Mouse (Mus musculus) CD4-positive helper T cell, adult 2 months (primary cell): ENCODE measurements around the gene Prr22.

Source experiments
- DNase-seq: peaks from one replicate; pipeline ENCODE4 v3.0.0-alpha.2; 2012; ENCODE audit warnings: low read depth, missing footprints, low spot score

Gene Prr22

DNA sequence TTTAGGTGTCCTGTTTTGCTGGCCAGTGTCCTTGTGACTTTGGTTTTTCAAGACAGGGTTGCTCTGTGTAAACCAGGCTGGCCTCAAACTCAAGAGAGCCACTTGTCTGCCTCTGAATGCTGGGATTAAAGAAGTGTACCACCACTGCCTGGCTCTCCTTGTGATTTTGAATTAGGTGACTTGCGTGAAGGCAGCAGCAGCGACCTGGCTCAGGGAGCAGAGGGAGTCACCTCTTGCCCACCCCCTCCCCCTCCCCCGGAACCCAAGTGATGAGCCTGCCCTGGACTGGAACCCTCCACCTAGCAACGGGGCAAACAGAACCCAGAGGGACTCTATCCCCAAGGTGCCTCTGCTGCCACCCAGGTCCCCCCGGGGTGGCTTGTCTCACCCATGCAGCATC, at the start of gene Prr22:
TSS of gene Prr22 (plus strand) at position 301 of the 400 bp plus-strand sequence.
- no peak for DNase-seq

DNA sequence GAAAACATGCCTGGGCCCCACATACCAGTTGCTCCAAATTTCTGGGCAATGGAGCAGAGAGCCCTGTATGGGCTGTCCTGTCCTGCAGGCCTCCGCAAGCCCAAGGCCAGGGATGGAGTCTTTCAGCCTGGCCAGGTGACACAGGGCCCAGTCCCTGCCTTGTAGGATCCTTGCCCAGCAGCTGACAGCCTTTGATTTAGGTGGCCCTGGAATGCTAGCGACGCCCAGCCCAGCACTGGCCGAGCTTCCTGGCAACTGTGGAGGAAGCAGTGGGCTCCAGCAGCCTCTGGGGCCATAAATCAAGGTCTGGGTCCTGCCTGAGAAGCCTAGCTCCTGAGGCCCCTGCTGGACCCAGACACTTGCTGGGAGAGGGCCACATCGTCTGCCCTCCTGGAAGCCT, 47.6 kb upstream of the Prr22 start:
- no peak for DNase-seq

- DNase-seq: no peak
Observed at GRCm38 (mm10) chr17:56723419-56724161, 46.5 kb upstream of the Prr22 start.

DNA sequence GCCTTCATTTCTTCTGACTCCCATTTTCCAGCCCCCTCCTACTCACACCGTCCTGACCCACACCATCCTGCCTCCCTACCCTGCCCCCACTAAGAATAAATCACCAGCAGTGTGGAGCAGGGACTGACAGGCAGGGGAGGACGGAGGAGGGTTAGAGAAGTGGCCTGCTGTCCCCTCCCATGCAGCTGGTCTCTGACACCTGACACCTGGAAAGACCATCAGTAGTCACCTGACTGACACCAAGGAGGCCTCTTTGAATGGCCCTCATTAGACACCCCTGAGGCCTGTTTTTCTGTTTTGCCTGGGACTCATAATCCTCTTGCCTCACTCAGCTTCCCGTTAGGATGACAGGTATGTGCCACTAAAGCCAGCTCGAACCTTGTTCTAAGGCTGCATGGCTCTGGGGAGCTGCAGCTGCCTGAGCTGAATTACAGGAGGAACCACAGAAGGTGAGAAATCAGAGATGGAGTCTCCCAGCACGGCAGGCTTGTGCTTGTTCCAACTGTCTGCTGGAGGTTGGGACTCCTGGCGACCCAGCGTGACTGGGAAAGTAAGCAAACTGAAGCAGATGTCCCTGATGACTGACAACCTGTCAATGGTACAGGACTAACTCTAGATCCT, 42.9 kb upstream of the Prr22 start:
- no peak for DNase-seq

GRCm38 (mm10) chr17:56727659-56728058, 42.4 kb upstream of the Prr22 start:
- no peak for DNase-seq

DNA sequence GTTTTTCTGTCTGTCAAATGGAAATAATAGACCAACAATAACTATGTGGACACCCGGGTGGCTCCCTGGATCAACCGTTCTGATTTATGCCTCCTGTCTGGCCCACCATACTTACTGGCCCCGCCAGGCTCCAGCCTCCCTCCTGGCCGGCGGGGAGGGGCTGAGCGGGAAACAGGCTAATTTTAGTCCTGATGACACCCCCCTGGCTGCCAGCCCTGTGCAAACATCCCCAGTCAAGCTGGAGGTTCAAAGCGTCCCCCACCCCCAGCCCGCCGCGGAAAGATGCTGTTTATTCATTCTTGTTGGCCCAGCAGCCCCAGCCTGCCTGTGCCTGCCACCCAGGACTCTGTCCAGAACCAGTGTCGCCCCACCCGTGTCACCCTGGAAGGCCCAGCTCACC, 41.9 kb upstream of the Prr22 start:
- DNase-seq: no peak

DNA sequence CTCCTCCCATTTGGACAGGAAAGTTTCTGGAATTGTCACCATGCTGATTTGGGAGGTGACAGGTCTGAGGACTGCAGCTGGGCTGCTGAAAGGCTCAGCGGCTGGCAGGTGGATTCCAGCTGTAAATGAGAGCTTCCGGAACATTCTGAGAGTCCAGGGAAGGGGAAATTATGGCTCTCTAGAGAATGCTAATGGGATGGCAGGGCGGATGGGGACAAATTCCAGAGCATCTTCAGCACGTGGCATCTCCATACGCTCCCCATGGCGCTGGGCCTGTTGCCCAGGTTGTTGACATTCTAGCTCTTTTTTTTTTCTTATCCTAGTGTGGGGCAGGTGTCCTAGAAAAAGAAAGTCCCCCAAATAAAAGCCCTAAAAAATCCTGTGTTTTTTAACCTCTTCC, 40.9 kb upstream of the Prr22 start:
- no peak for DNase-seq

DNA sequence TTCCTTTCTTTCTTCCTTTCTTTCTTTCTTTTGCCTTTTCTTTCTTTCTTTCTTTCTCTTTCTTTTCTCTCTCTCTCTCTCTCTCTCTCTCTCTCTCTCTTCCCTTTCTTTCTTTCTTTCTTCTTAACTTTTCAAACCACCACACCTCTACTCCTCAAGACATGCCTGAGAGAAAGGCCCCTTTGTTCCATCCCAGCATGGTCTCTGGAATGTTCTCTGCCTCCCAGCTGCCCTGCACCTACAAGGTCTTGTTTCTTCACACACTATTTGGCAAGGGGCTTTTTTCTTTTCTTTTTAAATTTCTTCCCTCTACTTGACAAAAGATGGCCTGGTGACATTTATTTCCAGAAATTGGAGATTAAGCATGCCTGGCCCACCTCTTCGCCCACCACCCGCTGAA, 40.4 kb upstream of the Prr22 start:
- DNase-seq: no peak

DNA sequence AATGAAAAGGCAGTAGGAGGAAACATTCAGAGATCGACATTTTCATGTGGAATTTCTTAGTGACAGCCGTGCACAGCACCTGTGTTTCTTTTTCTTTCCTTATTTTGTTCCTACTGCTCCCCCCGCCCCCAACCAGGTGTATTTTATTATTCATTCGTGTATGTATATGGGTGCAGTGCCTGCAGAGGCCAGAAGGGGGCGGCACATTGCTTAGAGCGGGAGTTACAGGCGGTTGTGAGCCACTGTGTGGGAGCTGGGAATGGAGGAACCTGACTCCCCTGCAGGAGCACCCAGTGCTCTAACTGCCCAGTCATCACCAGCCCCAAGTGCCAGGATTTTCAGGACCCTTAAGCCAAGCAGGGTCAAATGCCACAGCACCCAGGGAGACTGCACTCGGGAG, 33.5 kb upstream of the Prr22 start:
- no peak for DNase-seq

- DNase-seq: no peak
Observed at GRCm38 (mm10) chr17:56738221-56738620, 31.8 kb upstream of the Prr22 start.

DNA sequence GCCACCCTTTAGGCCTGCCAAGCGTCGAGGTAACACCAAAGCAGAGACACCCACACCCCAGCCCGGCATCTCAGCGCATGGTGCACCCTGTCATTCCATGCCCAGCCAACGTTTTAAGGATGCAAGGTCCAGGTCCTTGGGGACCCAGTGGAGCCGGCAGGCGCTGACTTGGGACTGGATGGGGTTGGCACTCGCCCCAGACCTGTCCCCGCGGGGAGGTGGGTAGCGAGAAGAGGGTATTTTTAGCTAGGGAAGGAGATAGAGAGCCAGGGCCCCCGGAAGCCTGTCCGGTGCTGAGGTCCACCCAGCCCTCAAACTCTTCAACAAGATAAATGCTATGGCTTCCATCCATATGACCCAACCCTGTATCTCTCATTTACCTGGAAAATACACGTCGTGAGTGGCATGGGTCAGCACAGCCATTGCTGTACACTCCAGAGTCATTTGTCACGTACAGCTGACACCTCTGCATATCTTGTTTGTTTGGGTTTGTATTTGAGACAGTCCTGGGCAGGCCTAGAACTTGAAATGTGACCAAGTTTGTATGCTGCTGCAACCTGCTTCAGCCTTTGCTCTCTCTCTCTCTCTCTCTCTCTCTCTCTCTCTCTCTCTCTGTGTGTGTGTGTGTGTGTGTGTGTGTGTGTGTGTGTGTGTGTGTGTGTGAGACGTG, 29.8 kb upstream of the Prr22 start:
- DNase-seq: no peak

DNA sequence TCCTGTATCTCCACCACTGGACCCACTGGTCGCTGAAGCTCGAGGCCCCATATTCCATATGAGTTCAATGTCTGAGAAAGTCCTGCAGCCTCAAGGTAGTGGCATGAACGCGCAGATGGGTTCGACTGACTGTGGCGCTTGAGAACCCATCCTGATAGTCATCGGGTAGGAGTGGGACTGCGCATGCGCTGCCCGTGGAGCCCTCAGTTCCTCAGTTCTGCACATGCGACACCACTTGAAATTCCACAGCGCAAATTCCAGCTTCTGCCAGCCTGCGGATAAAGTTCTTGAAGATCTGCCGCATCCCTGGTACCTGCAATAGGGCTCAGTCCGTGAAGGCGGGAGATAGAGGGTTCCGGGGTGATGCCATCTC, 29.3 kb upstream of the Prr22 start:
- no peak for DNase-seq

DNA sequence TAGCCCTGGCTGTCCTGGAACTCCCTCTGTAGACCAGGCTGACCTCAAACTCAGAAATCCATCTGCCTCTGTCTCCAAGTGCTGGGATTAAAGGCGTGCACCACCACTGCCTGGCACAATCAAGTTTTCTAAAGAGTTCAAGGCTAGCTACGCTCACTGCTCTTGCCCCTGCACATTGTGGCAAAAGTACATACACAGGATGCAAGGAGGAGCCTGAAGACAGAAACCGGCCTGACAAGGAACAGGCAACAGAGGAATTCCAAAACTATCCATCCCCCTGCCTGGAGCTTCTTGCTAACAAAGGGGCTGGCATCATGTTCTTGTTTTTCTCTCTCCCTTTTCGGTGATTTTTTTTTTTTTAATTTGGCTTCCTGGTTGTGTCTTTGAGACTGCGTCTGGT, 25.9 kb upstream of the Prr22 start:
- DNase-seq: no peak

- peak; percentile 39 for DNase-seq
Observed at GRCm38 (mm10) chr17:56751404-56752072, 18.5 kb upstream of the Prr22 start.

DNA sequence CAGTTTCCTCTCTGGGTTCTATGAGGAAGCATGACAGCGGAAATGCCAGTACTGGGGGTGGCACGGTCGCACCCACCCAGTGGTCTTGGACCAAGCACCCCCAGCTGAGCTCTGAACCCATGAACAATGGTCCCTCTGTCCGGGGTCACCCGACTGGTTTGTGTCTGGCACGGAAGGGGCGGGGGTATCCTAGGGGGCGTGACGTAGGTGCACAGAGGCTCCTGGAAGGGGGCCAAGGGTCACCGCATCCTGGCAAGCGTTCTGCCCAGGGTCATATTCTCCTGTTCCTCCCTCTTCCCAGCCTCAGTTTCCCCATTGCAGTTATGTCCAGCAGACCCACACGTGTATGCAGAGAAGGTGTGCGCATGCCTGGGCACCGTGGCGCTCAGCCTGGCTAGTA, 16.6 kb upstream of the Prr22 start:
- DNase-seq: no peak

GRCm38 (mm10) chr17:56754271-56755185, 15.5 kb upstream of the Prr22 start:
- DNase-seq: no peak

GRCm38 (mm10) chr17:56756703-56757399, 13.2 kb upstream of the Prr22 start:
- no peak for DNase-seq

DNA sequence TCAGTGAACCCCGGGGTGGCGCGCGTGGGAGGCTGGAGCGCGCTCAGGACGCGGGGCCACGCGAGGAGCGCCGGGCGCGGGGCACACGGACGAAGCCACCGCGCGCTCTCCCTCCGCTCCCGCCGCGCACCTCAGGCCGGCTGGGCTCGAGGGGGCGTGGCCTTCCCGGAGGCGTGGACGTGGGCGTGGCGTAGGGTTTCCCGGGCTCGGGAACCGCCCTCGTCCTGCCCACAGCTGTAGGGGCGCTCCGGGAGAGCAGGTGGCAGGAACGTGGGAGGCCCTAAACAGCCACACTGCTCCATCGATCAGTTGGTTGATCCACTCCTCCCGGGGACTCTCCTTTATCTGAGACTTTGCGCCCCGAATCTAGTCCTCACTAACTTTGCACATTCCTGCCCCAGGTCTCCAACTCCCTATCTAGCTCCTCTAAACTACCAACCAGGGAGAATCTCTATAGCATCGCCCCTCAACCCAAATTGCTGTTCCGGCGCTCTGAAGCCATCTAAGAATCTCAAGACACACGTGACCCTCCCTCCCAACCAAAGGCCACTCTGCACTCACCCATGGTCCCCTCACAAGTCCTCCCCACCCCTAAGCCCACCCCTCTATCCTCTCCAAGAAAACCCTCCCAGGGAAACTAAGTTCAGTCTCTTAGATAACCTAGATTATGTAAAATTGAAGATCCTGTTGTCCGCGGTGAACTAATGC, 12.5 kb upstream of the Prr22 start, which contains the start of gene Nrtn:
TSS of gene Nrtn (minus strand) at position 115 of the 708 bp plus-strand sequence.
- peak; percentile 51 for DNase-seq

GRCm38 (mm10) chr17:56758132-56758531, 11.9 kb upstream of the Prr22 start:
- DNase-seq: peak; percentile 76

DNA sequence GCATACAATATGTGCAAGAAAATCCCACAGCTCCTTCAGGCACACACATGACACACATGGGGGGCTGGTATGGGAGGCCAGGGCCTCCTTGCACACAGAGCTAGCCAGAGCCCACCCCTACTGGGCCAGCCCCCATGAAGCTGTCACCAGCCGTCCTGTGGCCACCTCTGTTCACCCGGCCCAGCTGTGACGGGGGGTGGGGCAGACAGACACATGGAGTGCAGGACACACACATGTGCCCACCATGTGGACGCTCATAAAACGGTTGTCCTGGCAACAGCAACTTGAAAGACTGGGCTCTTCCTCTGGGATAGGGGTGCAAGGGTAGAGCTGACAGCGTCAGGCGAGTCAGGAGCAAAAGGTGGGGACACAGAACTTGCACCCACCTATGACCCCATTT, 10.8 kb upstream of the Prr22 start:
- no peak for DNase-seq
